Mouse (Mus musculus) megakaryocyte progenitor cell, adult 5-6 weeks (primary cell): ENCODE data around the gene Prr19. TPM values are rescaled to one million over a fixed set of nuclear protein-coding genes. Genes with fewer than 3 reads are reported as not detected.
A peak's percentile ranks its signal among the peaks of the same experiment; 100 is the strongest.

Experiments
- ATAC-seq: replicated peaks from 2 replicates; pipeline ENCODE4 v1.8.0; 2016; ENCODE audit warnings: mild to moderate bottlenecking, moderate TSS enrichment, inconsistent platforms; ENCODE audit not compliant: poor library complexity
- total RNA-seq, 2 experiments: library from RNA; stranded (forward) in 1 of 2; stranded (reverse) in 1 of 2; fragments of 157-497, 149-512 nt in 1 of 2; fragments of 200-1000 nt in 1 of 2; gene quantifications; 2 replicates each; pipeline versions ENCODE4 v1.2.3 to v1.2.4; 2015 to 2017

Prr19 gene
- total RNA-seq, 2 experiments from 2014 or later = not detected

DNA sequence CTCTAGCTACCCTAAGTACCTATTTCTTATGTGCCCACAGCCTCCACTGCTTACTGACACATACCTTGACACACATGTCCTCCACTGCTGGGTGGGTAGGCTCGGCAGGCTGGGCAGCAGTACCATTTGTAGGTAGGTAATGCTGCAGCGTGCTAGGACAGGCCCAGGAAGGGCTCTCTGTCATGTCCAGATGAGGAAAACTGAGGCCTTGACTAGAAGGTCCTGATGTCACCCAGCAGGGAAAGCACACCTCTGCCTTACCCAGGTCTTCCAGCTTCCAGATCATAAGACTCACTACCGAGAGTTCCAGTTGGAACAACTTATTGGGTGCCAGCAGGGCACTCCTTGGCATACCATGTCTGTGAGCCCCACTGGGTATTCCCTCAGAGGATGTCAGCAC, 26.2 kb upstream of the Prr19 start:
- ATAC-seq = no peak

DNA sequence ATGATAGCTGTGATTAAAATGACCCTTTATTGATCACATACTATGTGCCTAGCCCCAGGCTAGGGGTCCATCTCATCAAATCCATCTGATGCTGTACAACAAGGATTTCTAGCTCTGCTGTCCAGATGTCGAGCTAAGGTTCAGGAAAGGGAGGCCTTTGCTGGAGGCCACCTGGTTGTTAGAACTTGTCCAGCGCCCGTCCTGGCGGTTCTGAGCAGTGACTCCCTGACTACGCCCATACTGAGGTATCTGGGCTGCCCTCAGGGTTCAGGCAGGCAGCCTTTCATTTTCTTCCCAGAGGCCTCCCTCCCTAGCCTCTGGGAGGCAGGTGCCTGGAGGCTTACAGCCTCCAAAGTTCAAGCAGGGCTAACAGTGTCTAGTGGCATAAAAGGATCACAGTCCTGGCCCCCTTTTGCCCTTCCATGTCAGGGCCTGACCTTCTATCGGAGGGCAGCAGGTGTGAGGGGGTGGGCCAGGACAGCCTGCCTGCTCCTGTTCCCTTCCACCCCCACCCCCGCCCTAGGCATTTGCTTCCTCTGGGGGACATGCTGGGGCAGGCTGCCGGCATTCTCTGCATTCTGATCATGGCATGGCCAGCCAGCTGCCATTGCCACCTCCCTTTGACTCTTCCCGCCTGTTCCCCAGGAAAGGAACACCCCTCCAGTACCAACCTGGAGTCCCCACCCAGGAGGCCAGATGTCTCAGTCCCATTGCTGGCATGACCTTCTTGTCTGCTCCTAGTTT, 25.5 kb upstream of the Prr19 start:
- no peak for ATAC-seq

DNA sequence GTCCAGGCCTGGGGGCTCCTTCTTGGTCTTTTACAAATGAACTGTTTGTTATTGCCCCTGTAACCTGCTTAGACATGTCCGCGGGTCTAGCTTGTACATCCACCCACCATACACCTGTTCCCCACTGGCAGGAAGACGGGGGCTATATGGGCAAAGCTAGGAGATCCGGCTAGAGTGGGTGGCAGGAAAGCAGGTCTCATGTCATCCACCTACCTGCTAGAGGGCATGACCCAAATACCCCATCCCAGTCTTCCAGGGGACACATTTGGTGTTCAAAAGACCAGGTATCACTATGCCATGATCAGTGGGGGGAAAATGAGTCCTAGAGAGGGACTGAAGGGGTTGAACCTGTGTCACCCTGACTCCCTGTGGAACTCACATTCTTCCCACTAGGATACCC, 23.8 kb upstream of the Prr19 start:
- no peak for ATAC-seq

DNA sequence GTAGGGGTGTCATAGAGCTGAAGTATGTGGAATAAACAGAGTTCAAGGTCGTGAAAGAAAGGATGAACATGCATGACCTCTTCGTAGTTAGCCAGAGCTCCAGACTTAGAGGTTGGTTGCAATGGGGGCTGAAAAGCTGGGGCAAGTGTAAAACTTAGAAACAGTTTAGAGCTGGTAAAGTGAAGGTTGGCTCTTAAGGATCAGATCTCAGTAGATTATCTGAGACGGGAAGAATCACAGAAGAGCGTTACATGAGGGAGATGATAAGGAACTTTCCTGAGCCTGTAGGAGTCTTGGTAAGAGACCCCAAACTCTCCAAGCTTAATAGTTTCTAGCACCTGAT, 23.2 kb upstream of the Prr19 start:
- no peak for ATAC-seq

DNA sequence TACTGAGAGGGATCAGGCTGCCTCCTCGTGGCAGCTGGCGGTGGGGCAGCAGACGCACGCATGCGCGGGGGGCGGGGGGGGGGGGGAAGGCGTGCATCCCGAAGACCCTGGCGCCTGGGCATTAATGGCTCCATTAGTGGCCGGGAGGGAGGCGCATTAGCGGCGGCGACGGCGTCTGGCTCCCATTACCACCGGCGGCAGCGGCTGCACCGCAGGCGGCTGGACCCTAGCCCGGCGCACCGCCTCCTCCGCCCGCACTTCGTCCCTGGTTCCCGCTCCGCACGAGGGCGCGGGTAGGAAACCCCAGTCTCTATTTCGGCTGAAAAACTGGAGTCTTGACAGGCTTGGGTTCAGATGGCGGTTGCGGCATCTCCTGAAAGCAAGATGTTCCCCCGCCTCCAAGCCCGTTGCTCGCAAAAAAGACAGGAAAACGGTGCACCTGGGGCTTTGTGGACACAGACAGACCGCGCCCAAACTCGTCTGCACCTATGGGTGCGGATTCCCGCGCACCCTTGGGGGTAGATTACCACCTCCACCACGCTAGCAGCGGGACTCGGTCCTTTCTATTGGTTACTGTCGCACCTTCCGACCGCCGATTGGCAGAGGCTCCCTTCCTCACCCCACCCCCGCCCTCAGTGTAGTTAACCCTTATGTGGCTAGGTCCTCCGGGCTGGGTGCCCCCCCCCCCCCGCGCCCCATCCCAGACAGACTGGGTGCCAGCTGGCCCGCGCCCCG, 22.7 kb upstream of the Prr19 start:
- peak; percentile 43 for ATAC-seq

DNA sequence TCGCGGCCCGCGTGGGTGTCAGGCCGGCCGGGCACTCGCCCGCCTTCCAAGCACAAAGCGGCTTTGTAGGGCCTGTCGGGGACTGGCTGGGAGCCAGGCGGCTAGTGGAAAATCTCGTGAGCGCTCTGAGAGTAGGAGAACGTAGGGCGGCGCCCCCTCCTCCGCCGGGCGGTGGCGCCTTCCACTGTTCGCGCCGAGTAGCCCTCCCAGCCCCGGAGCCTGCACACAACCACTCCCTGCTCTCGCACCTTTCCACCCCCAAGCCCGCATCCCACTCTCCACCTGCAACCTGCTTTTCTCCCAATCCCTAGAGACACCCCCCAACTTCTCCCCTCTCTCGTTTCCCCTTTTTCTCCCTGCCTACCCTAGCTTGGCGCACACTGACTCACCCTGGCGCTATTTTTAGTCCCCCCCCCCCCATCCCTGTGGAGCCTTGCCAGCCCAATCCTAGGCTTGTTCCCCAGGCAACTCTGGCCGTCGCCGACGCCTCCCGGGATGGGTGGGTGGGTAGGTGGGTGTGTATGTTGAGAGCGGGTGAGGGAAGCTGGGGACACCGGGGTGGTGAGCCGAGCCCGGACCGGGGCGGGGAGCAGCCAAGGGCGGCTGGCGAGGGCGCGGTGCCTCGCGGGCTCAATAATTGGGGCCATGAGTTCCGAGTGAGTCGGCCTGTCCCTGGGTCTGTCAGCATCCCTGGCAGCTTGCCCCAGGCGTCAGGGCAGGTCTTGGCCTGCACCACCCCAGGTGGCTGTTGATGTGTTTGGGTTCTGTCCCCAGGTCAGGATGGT, 21.9 kb upstream of the Prr19 start:
- peak; percentile 4; the same call in 1 of the 2 replicates for ATAC-seq

DNA sequence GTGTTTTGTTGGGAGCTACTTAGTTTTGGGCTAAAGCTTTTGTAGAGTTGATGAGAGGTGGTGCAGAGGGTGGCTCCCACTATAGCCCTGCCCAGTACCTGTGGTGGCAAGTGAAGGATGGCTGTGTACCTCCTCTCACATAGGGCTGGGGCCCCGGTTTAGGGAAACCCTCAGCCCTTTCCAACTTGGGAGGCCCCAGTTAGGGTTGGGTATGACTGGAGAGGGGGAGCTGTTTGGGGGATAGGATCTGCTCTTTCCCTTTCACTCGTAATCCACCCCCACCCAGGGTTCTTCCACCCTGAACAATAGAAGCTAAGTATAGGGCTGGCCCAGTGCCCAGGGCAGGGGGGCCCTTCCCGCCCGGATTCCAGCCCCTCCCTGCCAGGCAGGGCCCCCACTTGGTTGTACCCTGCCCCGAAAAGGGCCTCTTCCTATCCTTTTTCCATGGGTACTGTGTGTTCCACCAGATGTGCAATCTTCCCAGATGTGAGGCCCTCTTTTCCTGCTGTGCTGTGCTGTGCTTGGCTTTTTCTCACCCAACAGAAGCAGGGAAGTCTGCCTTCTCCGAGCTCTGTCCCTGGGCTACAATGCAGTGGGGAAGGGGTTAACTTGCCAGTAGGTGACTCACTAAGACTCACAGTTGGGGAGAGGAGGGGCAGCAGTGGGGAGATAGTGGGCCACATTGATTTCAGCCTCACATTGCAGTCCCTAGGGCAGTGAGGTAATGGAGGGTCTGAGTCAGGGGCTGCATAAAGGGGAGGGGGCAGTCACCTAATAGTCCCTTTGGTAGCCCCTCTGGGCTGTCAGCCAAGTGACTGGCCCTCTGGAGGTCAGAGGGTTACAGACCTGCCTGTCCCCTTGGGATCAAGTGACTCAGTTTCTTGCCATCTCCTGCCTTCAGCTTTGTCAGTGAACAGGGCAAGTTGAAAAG, 21.1 kb upstream of the Prr19 start:
- no peak for ATAC-seq

DNA sequence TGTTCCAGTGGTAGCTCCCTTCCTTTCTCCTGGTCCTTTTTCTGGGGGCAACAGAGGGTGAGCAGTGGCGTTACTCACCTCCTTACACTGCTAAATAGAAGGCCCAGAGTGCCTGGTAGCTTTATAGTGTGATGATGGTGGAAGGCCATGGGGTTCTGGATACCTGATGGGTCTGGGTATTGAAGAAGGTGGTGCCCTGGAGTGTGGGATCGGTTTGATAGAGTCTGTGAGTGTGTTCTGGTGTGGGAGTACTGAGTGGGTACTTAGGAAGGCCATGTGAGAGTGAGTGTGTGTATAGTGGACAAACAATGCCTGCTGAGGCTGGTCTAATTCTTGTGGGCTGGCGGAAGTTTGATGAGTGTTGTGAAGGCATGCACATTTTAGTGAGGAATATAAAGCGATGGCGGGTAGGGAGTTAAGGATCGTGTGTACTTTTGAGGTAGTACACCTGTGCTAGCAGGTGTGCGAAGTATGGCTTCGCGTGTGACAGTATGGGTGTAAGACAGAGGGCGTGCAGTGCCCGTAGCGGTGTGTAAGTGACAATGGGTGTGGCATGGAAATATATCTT, 20.0 kb upstream of the Prr19 start:
- ATAC-seq = no peak; the same call in 1 of the 2 replicates

DNA sequence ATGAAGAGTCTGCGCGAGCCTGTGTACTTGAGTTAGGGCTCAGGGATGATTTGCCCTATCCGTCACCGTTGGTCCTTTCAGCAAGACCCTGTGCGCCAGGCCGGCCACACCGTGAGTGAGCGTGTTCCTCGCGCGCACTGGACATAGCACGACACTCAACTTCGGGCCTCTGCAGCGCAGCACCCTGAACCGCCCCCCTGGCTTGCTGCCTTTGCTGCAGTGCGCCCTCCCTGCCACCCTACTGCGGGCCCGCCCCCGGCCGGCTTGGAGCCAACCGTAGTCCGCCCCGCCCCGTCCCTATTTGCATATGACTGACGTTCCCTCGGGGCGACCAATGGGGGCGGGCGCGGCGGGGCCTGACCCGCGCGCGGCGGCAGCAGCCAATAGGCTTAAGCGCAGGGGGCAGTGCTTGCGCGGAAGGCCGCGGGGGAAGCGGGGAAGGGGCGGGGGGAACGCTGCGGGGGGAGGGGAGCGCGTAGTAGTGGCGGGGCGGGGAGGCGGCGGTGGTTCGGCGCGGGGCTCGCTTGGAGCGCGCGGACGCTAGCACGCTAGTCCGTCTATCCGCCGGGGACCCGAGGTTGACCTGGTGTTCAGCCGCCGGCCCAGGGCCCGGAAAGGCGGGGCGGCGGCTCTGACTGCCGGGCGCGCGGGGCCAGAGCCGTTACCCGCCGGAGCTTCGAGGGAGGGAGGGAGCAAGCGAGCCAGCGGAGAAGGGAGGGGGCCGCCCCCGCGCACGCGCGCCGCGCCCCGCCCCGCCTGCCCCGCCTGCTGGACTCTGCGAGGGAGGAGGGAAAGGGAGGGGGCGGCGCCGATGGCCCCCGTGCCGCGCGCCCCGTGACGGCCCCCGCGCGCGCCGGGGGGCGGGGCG, 19.2 kb upstream of the Prr19 start:
- peak; percentile 59 for ATAC-seq

DNA sequence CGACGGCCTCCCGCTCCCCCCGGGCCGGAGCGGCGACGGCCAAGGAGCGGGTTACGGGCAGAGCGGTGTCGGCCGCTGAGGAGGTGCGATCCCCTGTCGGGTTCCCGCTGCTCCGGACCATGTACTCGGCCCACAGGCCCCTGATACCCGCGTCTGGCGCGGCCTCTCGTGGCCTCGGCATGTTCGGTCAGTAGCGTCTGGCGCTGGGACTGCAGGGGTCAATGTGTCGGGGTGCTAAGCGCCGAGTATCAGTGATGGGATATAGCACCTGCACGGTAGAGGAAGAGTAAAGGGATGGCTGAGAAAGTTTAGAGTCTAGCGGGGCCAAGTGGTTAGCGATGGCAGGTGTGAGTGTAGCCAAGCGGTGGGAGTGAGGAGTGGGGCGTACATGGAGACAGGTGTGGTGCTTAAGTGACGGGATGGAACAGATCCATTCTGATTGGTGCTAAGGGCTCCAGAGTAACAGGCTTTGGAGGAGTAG, 18.4 kb upstream of the Prr19 start:
- no peak for ATAC-seq

DNA sequence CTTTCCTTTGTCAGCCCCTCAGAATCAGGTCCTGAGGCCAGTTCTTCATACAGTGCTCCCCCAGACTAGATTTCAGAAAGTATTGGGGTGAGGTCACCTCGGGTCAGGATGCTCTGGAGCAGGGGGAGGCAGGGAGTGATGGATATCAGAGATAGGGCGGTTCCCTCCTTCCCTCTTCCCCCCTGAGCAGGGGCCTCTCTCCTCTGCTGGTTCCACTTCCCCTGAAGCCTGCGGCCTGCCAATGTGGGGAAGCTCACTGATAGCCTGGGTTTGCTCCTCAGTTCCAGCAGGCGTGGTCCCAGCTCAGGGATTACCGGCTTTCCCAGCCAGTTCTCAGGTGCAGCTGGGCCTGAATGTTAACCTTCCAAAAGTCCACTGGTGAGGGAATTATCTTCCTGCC, 17.6 kb upstream of the Prr19 start:
- ATAC-seq = peak; percentile 15

DNA sequence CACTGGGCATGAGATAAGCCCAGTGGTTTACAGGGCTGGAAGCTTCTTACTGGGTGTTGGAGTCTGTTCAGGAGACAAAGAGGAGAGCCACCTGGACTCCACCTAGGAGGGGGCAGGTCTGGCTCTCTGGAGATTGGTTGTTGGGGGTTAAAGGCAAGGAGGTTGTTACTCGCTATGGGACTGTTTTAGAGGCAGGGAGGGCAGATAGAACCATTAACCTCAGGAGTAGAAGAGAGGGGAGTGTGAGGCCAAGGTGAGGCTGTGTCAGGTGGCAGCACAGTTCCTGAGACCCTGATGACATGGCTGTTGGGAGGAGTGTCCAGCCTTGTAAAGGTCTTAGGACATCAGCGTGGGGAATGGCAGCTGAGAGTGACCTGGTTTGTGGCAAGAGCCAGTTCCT, 17.0 kb upstream of the Prr19 start:
- ATAC-seq = no peak

DNA sequence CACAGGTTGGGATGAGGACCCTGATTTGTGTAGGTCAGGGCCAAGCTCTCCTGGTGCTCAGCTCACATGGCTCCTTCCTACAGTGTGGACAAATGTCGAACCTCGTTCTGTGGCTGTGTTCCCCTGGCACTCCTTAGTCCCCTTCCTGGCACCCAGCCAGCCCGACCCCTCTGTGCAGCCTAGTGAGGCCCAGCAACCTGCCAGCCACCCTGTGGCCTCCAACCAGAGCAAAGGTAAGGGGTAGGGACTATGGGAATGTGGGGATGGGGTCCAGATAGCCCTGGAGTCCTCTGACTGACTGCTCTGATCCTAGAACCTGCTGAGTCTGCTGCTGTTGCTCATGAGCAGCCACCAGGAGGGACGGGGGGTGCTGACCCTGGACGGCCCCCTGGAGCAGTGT, 16.4 kb upstream of the Prr19 start:
- ATAC-seq = no peak

DNA sequence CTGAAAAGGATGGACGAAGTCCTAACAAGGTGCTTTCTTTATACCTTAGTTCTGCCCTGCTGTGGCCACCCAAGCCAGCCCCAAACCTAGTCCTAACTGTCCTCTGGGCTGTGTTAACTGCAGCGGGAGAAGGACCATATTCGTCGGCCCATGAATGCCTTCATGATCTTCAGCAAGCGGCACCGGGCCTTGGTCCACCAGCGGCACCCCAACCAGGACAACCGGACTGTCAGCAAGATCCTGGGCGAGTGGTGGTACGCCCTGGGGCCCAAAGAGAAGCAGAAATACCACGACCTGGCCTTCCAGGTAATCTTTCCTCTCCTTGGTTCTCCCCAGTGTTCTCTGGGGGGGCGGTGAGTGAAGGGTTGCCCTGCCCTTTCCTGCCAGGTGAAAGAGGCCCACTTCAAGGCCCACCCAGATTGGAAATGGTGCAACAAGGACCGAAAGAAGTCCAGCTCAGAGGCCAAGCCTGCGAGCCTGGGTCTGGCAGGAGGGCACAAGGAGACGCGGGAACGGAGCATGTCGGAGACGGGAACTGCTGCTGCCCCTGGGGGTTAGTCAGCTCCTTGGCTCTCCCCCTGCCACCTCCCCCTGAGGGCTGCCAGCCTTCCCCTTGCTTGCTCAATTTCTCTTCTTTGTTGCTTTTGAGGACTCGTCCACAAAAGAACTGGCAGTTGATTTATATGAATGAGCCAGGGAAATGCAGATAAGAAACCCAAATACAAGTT, 15.5 kb upstream of the Prr19 start:
- ATAC-seq = no peak

DNA sequence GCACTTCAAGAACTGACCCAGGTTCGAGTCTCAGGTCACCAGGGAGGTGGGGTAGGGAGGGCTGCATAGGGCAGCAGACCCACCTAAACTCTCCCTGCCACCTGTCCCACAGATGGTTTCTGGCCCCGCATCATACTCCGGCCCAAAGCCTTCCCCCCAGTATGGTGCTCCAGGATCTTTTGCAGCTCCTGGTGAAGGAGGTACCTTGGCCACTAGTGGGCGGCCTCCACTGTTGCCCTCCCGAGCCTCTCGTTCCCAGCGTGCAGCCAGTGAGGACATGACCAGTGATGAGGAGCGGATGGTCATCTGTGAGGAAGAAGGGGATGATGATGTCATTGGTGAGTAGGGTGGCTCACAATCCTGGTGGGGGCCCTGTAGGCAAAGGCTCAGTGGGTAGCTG, 14.2 kb upstream of the Prr19 start:
- no peak for ATAC-seq

DNA sequence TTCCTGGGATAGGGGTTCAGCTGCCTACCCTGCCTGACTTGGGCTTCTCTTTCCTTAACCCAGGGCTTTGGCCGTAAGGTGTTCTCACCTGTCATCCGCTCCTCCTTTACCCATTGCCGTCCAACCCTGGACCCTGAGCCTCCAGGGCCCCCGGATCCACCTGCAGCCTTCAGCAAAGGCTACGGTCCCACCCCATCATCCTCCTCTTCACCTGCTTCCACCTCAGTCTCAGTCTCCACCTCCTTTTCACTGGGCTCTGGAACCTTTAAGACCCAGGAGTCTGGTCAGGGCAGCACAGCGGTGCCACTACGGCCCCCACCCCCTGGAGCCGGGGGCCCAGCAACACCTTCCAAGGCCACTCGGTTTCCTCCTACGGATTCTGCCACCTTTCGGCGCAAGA, 13.2 kb upstream of the Prr19 start:
- ATAC-seq = no peak

DNA sequence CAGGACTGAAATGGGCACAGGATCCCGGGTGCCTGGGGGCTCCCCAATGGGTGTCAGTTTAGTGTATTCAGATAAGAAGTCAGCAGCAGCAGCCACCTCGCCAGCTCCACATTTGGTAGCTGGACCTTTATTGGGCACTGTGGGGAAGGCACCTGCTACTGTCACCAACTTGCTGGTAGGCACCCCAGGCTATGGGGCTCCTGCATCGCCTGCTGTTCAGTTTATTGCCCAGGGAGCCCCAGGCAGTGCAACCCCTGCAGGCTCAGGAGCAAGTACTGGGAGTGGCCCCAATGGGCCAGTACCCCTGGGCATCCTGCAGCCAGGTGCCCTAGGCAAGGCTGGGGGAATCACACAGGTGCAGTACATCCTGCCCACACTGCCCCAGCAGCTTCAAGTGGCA, 12.5 kb upstream of the Prr19 start:
- ATAC-seq = no peak

DNA sequence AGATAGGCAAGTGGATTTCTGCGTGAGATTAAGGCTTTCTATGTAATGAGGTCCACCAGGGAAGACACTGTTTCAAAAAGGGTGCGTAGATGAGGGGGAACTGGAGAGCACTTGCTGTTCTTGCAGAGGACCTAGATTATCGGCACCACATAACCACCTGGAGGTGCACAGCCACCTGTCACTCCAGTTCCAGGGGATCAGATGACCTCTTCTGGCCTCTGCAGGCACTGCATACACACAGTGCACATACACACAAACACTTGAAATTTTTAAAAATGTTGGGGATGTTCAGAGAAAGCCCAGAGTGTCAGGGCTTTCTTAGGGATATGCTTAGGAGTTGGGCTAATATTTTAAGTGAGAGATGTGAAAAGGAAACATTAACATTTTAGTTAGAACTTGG, 11.3 kb upstream of the Prr19 start:
- no peak for ATAC-seq

DNA sequence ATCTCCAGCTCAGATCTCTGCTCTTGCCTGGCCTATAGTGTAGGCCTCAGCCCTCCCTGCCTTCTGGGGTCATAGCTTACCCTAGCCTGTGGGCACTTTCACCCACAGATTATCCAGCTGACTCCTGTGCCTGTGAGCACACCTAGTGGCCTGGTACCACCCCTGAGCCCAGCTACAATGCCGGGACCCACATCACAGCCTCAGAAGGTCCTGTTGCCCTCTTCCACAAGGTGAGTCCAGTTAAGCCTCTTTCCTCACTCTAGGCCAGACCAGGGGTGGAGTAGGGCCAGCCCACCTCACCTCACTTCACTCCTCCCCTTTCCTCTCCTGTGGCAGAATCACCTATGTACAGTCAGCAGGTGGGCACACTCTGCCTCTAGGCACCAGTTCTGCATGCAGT, 10.7 kb upstream of the Prr19 start:
- no peak for ATAC-seq
